Mouse (Mus musculus) brain, embryonic 14.5 days (tissue): Measurements from ENCODE around the gene Inka1. TPM values are rescaled to one million over a fixed set of nuclear protein-coding genes. Genes with fewer than 3 reads are reported as not detected.

Source experiments
- DNase-seq: peaks from one replicate; pipeline ENCODE4 v3.0.0-alpha.2; 2011; ENCODE audit warnings: low read depth
- CTCF ChIP-seq: fragments of 200-500 bp; IDR thresholded peaks from 2 replicates; pipeline ENCODE4 v1.5.1; 2012; ENCODE audit warnings: inconsistent platforms, mild to moderate bottlenecking, moderate library complexity, borderline replicate concordance; ENCODE audit not compliant: insufficient read depth, insufficient read length; ENCODE audit errors: extremely low read depth
- POLR2A ChIP-seq: fragments of 200-500 bp; IDR thresholded peaks from 2 replicates; pipeline ENCODE4 v1.6.1; 2012; ENCODE audit warnings: mild to moderate bottlenecking, inconsistent platforms, borderline replicate concordance; ENCODE audit not compliant: poor library complexity, insufficient read depth, insufficient read length, severe bottlenecking; ENCODE audit errors: extremely low read depth
- polyA plus RNA-seq: library from polyadenylated mRNA; depleted of rRNA; stranded (reverse); fragments of >200 nt; gene quantifications from 2 replicates; pipeline ENCODE4 v1.2.3, GENCODE M21; 2012

The Inka1 gene
- polyA plus RNA-seq, 1 experiment = 13.3 TPM

GRCm38 (mm10) chr9:107962916-107963315 lies 22.8 kb downstream of the Inka1 start:
- no peak for DNase-seq
- TF ChIP-seq CTCF = no peak
- no peak for TF ChIP-seq POLR2A

- TF ChIP-seq CTCF (peak; percentile 45; the same call in 1 of the 2 replicates), POLR2A (no peak)
- peak; percentile 72 for DNase-seq
Observed at GRCm38 (mm10) chr9:107961881-107962280, 23.8 kb downstream of the Inka1 start.

- DNase-seq = peak; percentile 87
- TF ChIP-seq POLR2A (no peak), CTCF (no peak)
Observed at GRCm38 (mm10) chr9:107961351-107961762, 24.3 kb downstream of the Inka1 start.

DNA sequence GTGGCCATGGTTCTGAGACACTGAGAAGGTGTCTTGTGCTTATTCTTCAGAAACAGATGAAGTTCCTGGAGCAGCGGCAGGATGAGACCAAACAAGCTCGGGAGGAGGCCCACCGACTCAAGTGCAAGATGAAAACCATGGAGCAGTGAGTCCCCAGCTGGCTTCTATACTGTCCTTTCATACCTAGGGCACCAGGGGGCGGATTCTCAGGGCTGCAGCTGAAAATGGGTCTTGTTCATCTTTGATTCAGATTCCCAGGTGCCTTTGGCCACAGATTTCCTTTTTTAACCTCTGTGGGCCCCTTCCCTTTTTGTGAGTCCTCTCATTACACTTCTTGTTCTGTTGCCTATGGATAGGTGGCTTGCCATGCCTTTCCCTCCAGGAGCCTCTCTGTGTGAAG lies 24.8 kb downstream of the Inka1 start:
- no peak; the same call in 1 of the 2 replicates for TF ChIP-seq CTCF
- TF ChIP-seq POLR2A = no peak
- no peak for DNase-seq

DNA sequence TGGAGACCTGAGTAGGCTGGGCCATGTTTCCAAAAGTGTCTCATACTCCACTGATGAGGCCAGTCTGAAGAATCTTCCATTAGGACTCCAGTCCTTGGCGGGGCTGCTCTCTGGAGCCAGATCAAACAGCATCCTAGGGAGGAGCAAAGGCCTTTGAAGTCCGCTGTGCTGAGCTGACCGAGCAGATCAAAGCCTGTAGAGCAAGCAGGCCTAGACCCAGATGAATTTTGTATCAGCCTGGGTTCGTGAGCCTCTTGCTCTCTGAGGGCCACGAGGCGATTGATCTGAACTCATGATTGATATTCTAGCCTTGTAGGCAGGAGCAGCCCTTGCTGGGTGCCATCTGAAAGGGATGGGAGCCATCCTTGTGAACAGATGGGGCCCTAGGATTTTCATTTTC lies 25.8 kb downstream of the Inka1 start:
- TF ChIP-seq CTCF (no peak), POLR2A (no peak)
- peak; percentile 36 for DNase-seq

DNA sequence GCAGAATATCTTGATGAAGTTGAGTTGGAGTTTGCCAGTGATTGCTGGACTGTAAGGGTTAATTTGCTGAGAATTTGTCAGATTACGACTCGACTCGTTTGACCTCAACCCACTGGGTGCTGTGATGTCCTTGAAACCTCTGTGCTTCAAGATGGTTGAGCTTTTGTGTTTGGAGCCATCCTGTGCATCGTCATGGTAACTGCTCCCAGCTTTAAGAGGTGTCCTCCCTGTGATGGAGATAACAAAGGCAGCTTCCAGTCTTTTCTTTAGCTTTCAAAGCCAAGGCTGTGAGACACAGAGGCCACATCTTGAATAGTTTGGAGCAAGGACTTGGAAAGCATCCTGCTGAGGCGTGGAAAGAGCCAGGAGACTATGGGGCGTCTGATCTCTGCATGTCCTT lies 28.5 kb downstream of the Inka1 start:
- TF ChIP-seq POLR2A = no peak
- no peak for TF ChIP-seq CTCF
- DNase-seq = peak; percentile 62

GRCm38 (mm10) chr9:107955613-107956289 lies 29.9 kb downstream of the Inka1 start:
- DNase-seq = no peak
- no peak for TF ChIP-seq POLR2A
- no peak for TF ChIP-seq CTCF

GRCm38 (mm10) chr9:107950460-107951355 lies 35.0 kb downstream of the Inka1 start:
- peak; percentile 97 for DNase-seq
- TF ChIP-seq POLR2A = peak; percentile 40; the same call in 1 of the 2 replicates
- TF ChIP-seq CTCF = no peak

DNA sequence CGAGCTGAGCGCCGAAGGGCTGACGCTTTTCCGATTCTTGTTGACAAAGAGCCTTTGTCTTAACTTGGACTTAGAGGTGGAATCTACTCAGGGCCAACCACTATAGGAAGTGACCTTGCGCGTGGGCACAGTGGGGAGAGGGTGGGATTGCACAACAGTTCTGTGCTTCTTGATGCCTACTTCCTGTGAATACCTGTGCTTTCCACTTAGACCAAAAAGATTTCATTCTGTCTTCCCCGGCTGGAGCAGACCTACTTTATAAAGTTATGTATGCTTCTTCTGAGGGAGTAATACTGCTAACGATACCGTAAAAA lies 35.8 kb downstream of the Inka1 start, which contains the start of gene Traip:
Traip (plus strand) TSS at position 215 of the 314 bp plus-strand sequence.
- TF ChIP-seq CTCF (no peak), POLR2A (no peak)
- DNase-seq = no peak

DNA sequence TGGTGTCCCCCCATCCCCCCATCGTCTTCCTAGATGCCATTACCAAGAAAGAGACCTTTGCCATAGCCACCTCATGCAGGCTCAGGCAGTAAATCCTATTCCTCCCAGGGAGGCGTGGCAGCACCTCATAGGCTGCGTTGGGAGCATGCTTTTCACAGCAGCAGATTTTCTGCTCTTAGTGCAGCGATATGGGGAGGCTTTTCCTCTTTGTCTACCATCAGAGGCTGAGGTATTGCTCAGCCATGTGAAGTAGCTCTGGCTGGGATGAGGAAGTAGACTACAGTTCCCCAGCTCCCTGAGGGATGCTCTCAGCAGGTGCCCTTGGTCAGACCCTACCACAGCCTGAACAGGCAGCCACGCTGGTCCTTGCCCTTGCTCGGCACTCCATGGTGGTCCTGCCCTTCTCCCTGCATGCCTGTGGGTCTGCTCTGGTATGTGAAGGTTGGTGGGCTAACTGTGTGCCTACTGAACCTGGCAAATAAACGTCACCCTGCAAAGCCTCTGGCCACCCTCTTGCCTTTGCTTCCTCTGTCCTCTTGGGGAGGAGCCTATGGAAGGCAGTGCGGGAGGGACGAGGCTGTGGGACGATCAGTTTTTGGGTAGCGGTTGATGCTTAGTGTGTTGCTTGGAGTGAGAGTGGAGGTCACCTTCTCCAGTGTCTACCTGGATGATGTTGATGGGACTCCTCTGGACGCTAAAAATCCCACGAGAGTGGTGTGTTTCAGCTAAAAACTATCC lies 36.3 kb downstream of the Inka1 start:
- no peak for TF ChIP-seq POLR2A
- TF ChIP-seq CTCF = no peak
- DNase-seq = no peak
